Mouse (Mus musculus) fat pad, adult 2 months (tissue): ENCODE measurements around the gene Cidec.
A peak's percentile ranks its signal among the peaks of the same experiment; 100 is the strongest.

Source experiments
- DNase-seq: peaks from one replicate; pipeline ENCODE4 v3.0.0-alpha.2; 2011; ENCODE audit warnings: low read depth, low spot score; ENCODE audit errors: extremely low read depth

The Cidec gene

GRCm38 (mm10) chr6:113435664-113436205, at the start of gene Cidec:
Gene Cidec, minus strand, starts transcription at chr6:113435760.
- no peak for DNase-seq

DNA sequence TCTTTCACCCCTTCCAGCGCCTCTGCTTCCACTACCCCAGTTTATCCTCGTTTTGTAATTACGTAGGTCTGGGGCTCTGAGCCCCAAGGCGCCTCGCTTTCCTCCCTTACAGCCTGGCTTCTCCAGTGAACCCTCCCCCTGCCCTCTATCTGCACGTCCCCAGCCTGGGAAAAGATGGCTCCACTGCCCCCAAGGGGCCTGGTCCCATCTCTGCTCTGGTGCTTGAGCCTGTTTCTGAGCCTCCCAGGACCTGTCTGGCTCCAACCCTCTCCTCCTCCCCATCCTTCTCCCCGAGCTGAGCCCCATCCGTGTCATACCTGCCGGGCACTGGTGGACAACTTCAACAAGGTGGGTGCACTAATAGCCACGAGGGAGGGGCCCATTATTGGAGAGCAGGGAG, 48.2 kb upstream of the Cidec start:
- DNase-seq: no peak

DNA sequence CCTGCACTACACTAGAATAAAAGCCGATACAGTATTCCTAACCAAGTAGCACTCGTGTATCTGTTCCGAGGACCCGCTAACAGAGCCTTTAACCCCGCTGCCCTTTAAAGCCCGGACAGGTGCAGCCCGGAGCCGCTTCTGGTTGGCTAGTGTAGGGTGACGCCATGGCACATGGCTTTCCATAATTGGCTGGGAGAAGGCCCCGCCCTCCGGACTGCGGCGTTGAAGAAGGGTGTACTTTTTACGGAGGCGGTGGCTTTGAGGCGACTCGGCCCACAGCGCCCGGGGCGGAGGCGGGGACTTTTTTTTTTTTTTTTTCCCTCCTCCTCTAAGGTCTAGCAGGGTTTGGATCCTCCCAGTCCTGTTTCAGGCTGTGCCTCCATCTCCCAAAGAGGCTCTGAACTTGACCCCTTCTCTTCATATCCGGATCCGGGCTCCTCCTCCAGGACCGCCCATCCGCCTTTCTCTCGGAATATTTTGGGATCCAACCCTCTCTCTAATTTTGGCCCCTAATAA, 47.6 kb upstream of the Cidec start, which contains the start of gene Creld1:
Gene Creld1 (plus strand): TSS at position 198 of the 516 bp plus-strand sequence.
- DNase-seq: peak; percentile 85

DNA sequence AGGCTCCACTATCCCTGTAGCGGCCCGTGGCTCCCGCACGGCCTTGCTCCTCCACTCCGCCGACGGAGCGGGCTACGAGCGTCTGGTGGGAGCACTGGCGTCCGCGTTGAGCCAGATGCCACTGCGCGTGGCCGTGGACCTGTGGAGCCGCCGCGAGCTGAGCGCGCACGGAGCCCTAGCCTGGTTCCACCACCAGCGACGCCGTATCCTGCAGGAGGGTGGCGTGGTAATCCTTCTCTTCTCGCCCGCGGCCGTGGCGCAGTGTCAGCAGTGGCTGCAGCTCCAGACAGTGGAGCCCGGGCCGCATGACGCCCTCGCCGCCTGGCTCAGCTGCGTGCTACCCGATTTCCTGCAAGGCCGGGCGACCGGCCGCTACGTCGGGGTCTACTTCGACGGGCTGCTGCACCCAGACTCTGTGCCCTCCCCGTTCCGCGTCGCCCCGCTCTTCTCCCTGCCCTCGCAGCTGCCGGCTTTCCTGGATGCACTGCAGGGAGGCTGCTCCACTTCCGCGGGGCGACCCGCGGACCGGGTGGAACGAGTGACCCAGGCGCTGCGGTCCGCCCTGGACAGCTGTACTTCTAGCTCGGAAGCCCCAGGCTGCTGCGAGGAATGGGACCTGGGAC, 47.0 kb upstream of the Cidec start:
- DNase-seq: no peak

- peak; percentile 99 for DNase-seq
Observed at GRCm38 (mm10) chr6:113480555-113481373, 45.2 kb upstream of the Cidec start.

GRCm38 (mm10) chr6:113478906-113479305, 43.3 kb upstream of the Cidec start:
- DNase-seq: no peak

GRCm38 (mm10) chr6:113477353-113477752, 41.8 kb upstream of the Cidec start:
- no peak for DNase-seq

GRCm38 (mm10) chr6:113473715-113474114, 38.2 kb upstream of the Cidec start:
- DNase-seq: no peak

DNA sequence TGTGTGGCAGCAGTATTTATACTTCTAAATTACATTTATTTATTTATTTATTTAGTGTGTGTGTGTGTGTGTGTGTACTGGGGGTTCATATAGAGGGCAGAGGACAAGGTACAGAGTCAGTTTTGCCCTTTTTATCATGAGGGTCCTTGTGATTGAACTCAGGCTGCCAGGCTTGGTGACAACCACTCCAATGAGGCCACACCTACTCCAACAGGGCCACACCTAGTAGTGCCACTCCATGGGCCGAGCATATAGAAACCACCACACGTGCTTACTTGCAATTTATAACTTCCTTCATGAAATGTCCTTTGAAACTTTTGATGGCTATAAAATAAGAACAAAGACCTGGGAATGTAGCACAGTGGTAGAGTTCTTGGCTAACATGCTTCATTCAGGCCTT, 37.7 kb upstream of the Cidec start:
- no peak for DNase-seq

DNA sequence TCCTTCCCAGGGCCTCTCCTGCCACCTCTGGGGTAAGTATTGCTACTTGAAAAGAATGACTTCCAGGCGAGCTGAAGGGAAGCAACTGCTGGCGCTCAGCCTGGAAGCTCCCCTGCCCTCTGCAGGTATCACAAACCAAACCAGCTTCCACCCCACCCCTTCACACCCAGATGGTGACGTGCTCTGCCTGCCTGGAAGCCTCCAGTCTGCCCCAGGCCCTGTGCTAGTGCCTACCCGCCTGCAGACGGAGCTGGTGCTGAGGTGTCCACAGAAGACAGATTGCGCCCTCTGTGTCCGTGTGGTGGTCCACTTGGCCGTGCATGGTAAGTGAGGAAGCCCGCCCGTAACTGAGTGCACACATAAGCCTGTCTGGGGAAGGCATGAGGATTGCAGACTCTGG, 36.5 kb upstream of the Cidec start:
- DNase-seq: no peak

DNA sequence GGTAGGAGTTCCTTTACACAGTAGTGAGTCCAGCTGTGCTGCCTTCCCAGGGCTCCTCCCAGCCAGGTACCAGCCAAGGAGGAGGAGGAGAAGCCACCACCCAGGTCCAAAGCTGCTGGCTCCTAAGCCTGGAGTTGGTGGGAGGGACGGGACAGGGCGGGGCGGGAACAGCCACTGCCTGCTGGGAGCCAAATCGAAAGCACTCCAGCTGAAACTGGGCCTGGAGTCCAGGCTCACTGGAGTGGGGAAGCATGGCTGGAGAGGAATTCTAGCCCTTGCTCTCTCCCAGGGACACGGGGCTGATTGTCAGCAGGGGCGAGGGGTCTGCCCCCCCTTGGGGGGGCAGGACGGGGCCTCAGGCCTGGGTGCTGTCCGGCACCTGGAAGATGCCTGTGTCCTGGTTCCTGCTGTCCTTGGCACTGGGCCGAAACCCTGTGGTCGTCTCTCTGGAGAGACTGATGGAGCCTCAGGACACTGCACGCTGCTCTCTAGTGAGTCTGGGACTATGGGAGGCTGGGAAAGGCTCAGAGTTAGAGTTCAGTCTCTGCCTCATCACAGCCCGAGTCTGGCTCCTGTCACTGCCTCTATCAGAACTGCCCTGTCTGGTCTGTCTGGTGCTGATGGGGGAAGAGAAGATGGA, 35.9 kb upstream of the Cidec start, which contains the start of gene Il17rc:
Gene Il17rc (plus strand): TSS at position 131 of the 640 bp plus-strand sequence.
- DNase-seq: peak; percentile 61

DNA sequence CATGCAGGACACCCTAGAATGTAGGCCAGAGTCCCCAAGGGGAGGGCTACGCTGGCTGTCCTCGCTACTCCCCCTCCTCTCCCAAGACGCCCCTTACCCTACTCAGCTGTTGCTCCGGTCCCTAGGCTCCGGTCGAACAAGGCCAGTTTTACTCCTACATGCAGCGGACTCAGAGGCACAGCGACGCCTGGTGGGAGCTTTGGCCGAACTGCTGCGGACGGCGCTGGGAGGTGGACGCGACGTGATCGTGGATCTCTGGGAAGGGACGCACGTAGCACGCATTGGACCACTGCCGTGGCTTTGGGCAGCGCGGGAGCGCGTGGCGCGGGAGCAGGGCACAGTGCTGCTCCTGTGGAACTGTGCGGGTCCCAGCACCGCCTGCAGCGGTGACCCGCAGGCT, 33.9 kb upstream of the Cidec start:
- DNase-seq: no peak

GRCm38 (mm10) chr6:113469021-113469420, 33.5 kb upstream of the Cidec start:
- no peak for DNase-seq

DNA sequence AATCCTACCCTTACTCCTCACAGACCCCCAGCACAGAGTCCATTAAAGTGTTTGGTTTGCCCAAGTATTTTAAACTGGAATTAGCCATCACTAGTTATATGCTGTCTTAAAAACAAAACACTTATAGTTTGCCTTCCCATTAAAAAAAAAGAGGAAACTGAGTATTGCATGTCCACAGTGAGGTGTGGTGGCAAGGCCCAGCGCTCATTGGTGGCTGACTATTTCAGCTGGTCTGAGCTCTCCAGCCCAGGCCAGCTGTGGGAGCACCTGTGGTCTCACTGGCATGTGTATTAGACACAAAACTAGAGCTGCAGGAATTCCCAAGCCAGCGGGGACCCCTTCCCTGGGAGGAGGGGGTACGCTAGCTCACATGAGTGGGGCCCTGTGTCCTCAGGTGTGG, 33.0 kb upstream of the Cidec start:
- no peak for DNase-seq

GRCm38 (mm10) chr6:113465602-113466001, 30.0 kb upstream of the Cidec start:
- DNase-seq: no peak

DNA sequence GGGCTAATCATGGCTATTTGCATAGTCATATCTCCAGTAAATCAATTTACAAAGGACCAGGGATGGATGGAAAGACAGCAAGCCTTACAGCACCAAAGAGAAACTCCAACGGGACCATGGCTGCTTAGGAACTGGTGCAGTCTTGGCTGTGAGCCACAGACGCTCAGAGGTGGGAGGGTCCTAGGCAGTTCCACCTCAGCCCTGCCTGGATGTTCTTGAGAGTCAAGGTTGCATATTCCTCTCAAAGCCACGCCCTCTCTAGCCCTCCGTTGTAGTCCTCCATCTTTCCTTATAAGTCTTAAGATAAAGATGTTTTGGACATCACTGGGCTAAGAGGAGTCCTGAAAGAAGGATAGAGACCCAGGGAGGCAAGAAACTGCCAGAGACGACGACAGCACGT, 28.5 kb upstream of the Cidec start:
- no peak for DNase-seq

DNA sequence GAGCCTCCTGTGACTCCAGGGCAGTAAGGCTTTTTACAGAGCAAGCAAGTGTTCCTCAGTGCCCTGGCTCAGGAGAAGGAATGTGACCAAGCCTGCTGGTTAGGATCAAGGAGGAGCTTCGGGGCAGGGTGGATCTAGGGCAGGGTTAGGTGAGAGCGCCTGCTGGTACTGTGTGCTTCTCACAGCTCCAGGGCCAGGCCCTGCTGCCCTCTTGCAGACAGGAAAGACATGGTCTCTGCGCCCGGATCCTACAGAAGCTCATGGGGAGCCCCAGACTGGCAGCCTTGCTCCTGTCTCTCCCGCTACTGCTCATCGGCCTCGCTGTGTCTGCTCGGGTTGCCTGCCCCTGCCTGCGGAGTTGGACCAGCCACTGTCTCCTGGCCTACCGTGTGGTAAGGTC, 23.1 kb upstream of the Cidec start:
- DNase-seq: no peak

GRCm38 (mm10) chr6:113457952-113458534, 22.5 kb upstream of the Cidec start, which contains the start of gene Il17re:
Gene Il17re, plus strand, starts transcription at chr6:113458484.
- DNase-seq: no peak

- no peak for DNase-seq
Observed at GRCm38 (mm10) chr6:113455007-113455406, 19.4 kb upstream of the Cidec start.

DNA sequence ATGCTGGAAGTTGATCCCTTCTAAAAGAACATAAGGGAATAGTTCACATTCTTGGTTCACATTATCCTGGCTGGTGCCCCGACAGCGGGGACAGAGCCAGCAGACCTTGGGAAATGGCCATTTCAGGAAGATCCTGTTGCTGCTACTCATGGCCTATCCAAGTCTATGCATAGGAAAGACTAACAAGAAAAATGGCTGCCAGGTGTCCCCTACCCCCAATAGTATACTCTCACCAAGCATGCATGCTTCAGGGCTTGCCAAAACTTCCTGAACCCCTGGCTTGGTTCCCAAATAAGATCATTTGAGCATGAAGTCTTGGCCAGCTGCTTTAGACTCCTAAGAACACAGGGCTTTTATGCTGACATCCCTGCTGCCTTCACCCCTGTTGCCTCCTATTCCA, 16.3 kb upstream of the Cidec start:
- no peak for DNase-seq

GRCm38 (mm10) chr6:113447639-113448038, 12.1 kb upstream of the Cidec start:
- no peak for DNase-seq
